In the genomic region with DNA sequence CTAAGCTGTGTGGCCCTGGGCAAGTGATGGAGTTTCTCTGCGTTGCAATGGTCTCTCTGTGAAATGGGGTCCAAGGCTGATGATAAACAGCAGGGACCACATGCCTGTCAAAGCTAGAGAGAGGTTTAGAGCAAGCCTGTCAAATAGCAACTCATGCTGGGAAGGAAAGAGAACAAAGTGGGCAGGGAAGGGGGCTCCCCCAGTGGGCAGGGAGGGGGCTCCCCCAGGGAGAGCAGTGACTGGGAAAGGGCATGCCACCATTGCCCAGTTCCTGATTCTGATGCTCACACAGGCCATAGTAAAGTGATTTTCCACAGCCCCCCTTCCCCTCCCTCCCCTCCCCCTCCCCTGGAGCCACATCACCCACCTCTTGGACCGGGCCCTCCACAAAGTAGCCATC, we compare ENCODE assay signal across 20 mouse cellular contexts. TPM values are rescaled to one million over a fixed set of nuclear protein-coding genes. Genes with fewer than 3 reads are reported as not detected.
DNase-seq lines count a peak whose midpoint lies in the region; ATAC-seq and TF ChIP-seq lines count a peak whose summit lies in the region.
"Had no signal": no experiment of that assay in that cellular context is flagged by ENCODE, and none has a peak within 500 bp of the region (broad histone marks: within the 10 kb centered on the region; RNA-seq: fewer than 3 reads in every experiment).

No protein-coding gene starts in this region.

- TF ChIP-seq POLR2A in kidney, adult 2 months (IDR thresholded peaks at IDR 0.05; ENCODE audit: low read depth, low read length): no peak
- no peak for TF ChIP-seq POLR2A in lung, adult 2 months (IDR thresholded peaks at IDR 0.05; ENCODE audit: borderline replicate concordance, extremely low read depth, low read depth, low read length)

- H3K9ac ChIP-seq in forebrain, embryonic 15.5 days (replicated peaks): no peak overlapping the region
- H3K9ac ChIP-seq in kidney, embryonic 16.5 days (replicated peaks; ENCODE audit: low read length): 0 out of 2 replicates have a peak overlapping the region, but pooled peaks have one; percentile 46
- no peak overlapping the region for H3K9ac ChIP-seq in lung, postnatal 0 days (replicated peaks; ENCODE audit: low read depth)
- H3K9ac ChIP-seq in stomach, embryonic 16.5 days (ENCODE audit: low read length): peak overlapping the region; percentile 43
- H3K9ac ChIP-seq: forebrain, embryonic 13.5 days; hindbrain, embryonic 14.5 days had no signal

- no peaks in the 10 kb centered on the region for H3K27me3 ChIP-seq in forebrain, embryonic 10.5 days (ENCODE audit: poor library complexity, severe bottlenecking)
- no peaks in the 10 kb centered on the region for H3K27me3 ChIP-seq in forebrain, embryonic 15.5 days
- no peaks in the 10 kb centered on the region for H3K27me3 ChIP-seq in kidney, embryonic 16.5 days (ENCODE audit: insufficient read depth, low read length)
- H3K27me3 ChIP-seq in kidney, adult 2 months (replicated peaks; ENCODE audit: control insufficient read depth, insufficient read depth, low read length): no peaks in the 10 kb centered on the region
- no peaks in the 10 kb centered on the region for H3K27me3 ChIP-seq in lung, postnatal 0 days (replicated peaks; ENCODE audit: insufficient read depth, low read length)
- no peaks in the 10 kb centered on the region for H3K27me3 ChIP-seq in stomach, embryonic 16.5 days (ENCODE audit: control insufficient read depth, insufficient read depth, low read length)
- H3K27me3 ChIP-seq: embryonic facial prominence, embryonic 13.5 days; forebrain, embryonic 13.5 days; heart, embryonic 13.5 days had no signal

- H3K9me3 ChIP-seq in forebrain, embryonic 10.5 days: peaks cover 9% of the 10 kb centered on the region; the same call in 1 of the 2 replicates
- 0 out of 2 replicates have a peak, but pooled peaks cover 3% of the 10 kb centered on the region for H3K9me3 ChIP-seq in forebrain, embryonic 15.5 days
- peaks cover 5% of the 10 kb centered on the region; the same call in 1 of the 2 replicates for H3K9me3 ChIP-seq in kidney, embryonic 16.5 days (ENCODE audit: low read length)
- H3K9me3 ChIP-seq in lung, postnatal 0 days (ENCODE audit: low read length): no peaks in the 10 kb centered on the region
- H3K9me3 ChIP-seq in stomach, embryonic 16.5 days (replicated peaks; ENCODE audit: control insufficient read depth, low read length): 0 out of 2 replicates have a peak, but pooled peaks cover 5% of the 10 kb centered on the region
- H3K9me3 ChIP-seq: heart, embryonic 13.5 days had no signal

- 0 out of 2 replicates have a peak overlapping the region, but pooled peaks have one; percentile 35 for H3K27ac ChIP-seq in forebrain, embryonic 10.5 days
- no peak overlapping the region for H3K27ac ChIP-seq in forebrain, embryonic 15.5 days (replicated peaks)
- no peak overlapping the region for H3K27ac ChIP-seq in kidney, embryonic 16.5 days (ENCODE audit: low read length)
- H3K27ac ChIP-seq in kidney, adult 2 months (ENCODE audit: insufficient read depth, low read depth, low read length): no peak overlapping the region
- no peak overlapping the region for H3K27ac ChIP-seq in lung, postnatal 0 days (ENCODE audit: low read length)
- H3K27ac ChIP-seq in stomach, embryonic 16.5 days (ENCODE audit: low read length): no peak overlapping the region
- H3K27ac ChIP-seq: forebrain, embryonic 13.5 days; gastrocnemius, adult 2 months; heart, embryonic 13.5 days; hindbrain, embryonic 14.5 days had no signal

- ATAC-seq in forebrain, embryonic 15.5 days (replicated peaks): no peak
- ATAC-seq in kidney, embryonic 16.5 days (ENCODE audit: low FRiP score, low TSS enrichment): no peak
- peak; percentile 1; the same call in 1 of the 2 replicates for ATAC-seq in lung, postnatal 0 days
- no peak for ATAC-seq in stomach, embryonic 16.5 days (ENCODE audit: insufficient read depth, low FRiP score)
- ATAC-seq: CD4-positive, CD25-positive, alpha-beta regulatory T cell, adult 4 months; forebrain, embryonic 13.5 days had no signal

- H3K4me2 ChIP-seq in forebrain, embryonic 15.5 days (replicated peaks): no peak overlapping the region
- no peak overlapping the region for H3K4me2 ChIP-seq in kidney, embryonic 16.5 days (replicated peaks; ENCODE audit: low read depth, low read length)
- no peak overlapping the region for H3K4me2 ChIP-seq in lung, postnatal 0 days (replicated peaks; ENCODE audit: low read depth, low read length)
- no peak overlapping the region for H3K4me2 ChIP-seq in stomach, embryonic 16.5 days (ENCODE audit: low read depth, low read length)
- H3K4me2 ChIP-seq: embryonic facial prominence, embryonic 13.5 days; forebrain, embryonic 13.5 days; heart, embryonic 13.5 days; hindbrain, embryonic 14.5 days had no signal

- no peak for TF ChIP-seq CTCF in kidney, adult 2 months (conservative IDR thresholded peaks at IDR 0.05; ENCODE audit: insufficient read depth, insufficient read length, low read depth, low read length)
- no peak for TF ChIP-seq CTCF in lung, postnatal 0 days (IDR thresholded peaks at IDR 0.05)
- TF ChIP-seq CTCF in lung, adult 2 months (IDR thresholded peaks at IDR 0.05; ENCODE audit: insufficient read depth, low read length): no peak

- no peak for TF ChIP-seq EP300 in lung, postnatal 0 days (IDR thresholded peaks at IDR 0.05)

- H3K36me3 ChIP-seq in forebrain, embryonic 10.5 days (replicated peaks): no peaks in the 10 kb centered on the region
- H3K36me3 ChIP-seq in forebrain, embryonic 15.5 days: no peaks in the 10 kb centered on the region
- H3K36me3 ChIP-seq in kidney, embryonic 16.5 days (ENCODE audit: insufficient read depth, low read length): no peaks in the 10 kb centered on the region
- H3K36me3 ChIP-seq in kidney, adult 2 months (ENCODE audit: control insufficient read depth, insufficient read depth, low read length): no peaks in the 10 kb centered on the region
- H3K36me3 ChIP-seq in lung, postnatal 0 days (ENCODE audit: insufficient read depth, low read length): no peaks in the 10 kb centered on the region
- 0 out of 2 replicates have a peak, but pooled peaks cover 2% of the 10 kb centered on the region for H3K36me3 ChIP-seq in stomach, embryonic 16.5 days (ENCODE audit: control insufficient read depth, insufficient read depth, low read length)
- H3K36me3 ChIP-seq: heart, embryonic 13.5 days had no signal

- no peak overlapping the region for H3K4me3 ChIP-seq in forebrain, embryonic 10.5 days
- H3K4me3 ChIP-seq in forebrain, embryonic 15.5 days: no peak overlapping the region
- H3K4me3 ChIP-seq in kidney, embryonic 16.5 days (ENCODE audit: low read length): no peak overlapping the region
- H3K4me3 ChIP-seq in kidney, adult 2 months (ENCODE audit: insufficient read depth, low read depth, low read length): no peak overlapping the region
- H3K4me3 ChIP-seq in lung, postnatal 0 days (ENCODE audit: low read depth, low read length): no peak overlapping the region
- no peak overlapping the region for H3K4me3 ChIP-seq in lung, adult 2 months (replicated peaks; ENCODE audit: extremely low read depth, low read depth, low read length)
- H3K4me3 ChIP-seq in stomach, embryonic 16.5 days (replicated peaks; ENCODE audit: low read length): no peak overlapping the region
- H3K4me3 ChIP-seq: embryonic facial prominence, embryonic 13.5 days; forebrain, embryonic 13.5 days; gastrocnemius, adult 2 months; heart, embryonic 13.5 days had no signal

- no peak for DNase-seq in forebrain, embryonic 10.5 days (ENCODE audit: extremely low spot score, low spot score)
- DNase-seq in kidney, adult 2 months: no peak
- no peak for DNase-seq in lung, postnatal 0 days (ENCODE audit: low spot score)
- DNase-seq in lung, adult 2 months: no peak
- DNase-seq in urinary bladder, postnatal 14 days (ENCODE audit: low spot score): no peak
- DNase-seq: B cell, adult 2 months; cerebellum, adult 11 months; cerebellum, adult 9-10 months; cerebellum, postnatal 25 days; gastrocnemius, adult 2 months; gastrocnemius, postnatal 25 days; heart, postnatal 4 days had no signal

- peaks cover 34% of the 10 kb centered on the region for H3K4me1 ChIP-seq in forebrain, embryonic 10.5 days
- H3K4me1 ChIP-seq in forebrain, embryonic 15.5 days: no peaks in the 10 kb centered on the region
- H3K4me1 ChIP-seq in kidney, embryonic 16.5 days (ENCODE audit: insufficient read depth, low read length): peaks cover 21% of the 10 kb centered on the region
- peaks cover 7% of the 10 kb centered on the region; the same call in 1 of the 2 replicates for H3K4me1 ChIP-seq in kidney, adult 2 months (ENCODE audit: control insufficient read depth, insufficient read depth, low read length)
- H3K4me1 ChIP-seq in lung, postnatal 0 days (ENCODE audit: insufficient read depth, low read depth, low read length): peaks cover 7% of the 10 kb centered on the region; the same call in 1 of the 2 replicates
- H3K4me1 ChIP-seq in lung, adult 2 months (ENCODE audit: control insufficient read depth, insufficient read depth, low read length): peaks cover 8% of the 10 kb centered on the region
- peaks cover 15% of the 10 kb centered on the region for H3K4me1 ChIP-seq in stomach, embryonic 16.5 days (ENCODE audit: control insufficient read depth, insufficient read depth, low read length)
- H3K4me1 ChIP-seq: forebrain, embryonic 13.5 days had no signal

- WGBS in forebrain, embryonic 10.5 days: 66% methylated on average over 2 of the region's 2 CpGs
- 74% methylated on average over 2 of the region's 2 CpGs for WGBS in forebrain, embryonic 15.5 days
- 84% methylated on average over 1 of the region's 2 CpGs for WGBS in kidney, embryonic 16.5 days
- 70% methylated on average over 2 of the region's 2 CpGs for WGBS in kidney, adult 2 months
- 60% methylated on average over 1 of the region's 2 CpGs for WGBS in lung, postnatal 0 days
- WGBS in lung, adult 2 months: 87% methylated on average over 2 of the region's 2 CpGs
- WGBS in stomach, embryonic 16.5 days: 69% methylated on average over 2 of the region's 2 CpGs

RNA-seq across cellular contexts. Expression of gene Ripor3, which starts 7.5 kb away (rescaled TPM):
- polyA plus RNA-seq in forebrain, embryonic 10.5 days (2016; fragmentation: Nextera tagmentation; extraction: Ambion mirVana): 0.59 and 0.93 TPM in 2 replicates
- 0.13 and 0.28 TPM in 2 replicates for polyA plus RNA-seq in forebrain, embryonic 15.5 days (2015; fragmentation: Nextera tagmentation; extraction: Ambion mirVana)
- polyA plus RNA-seq in kidney, embryonic 16.5 days (2015; fragmentation: Nextera tagmentation; extraction: Ambion mirVana): 1.9 and 2.6 TPM in 2 replicates
- 12.3 and 13.0 TPM in 2 replicates for polyA plus RNA-seq in kidney, adult 2 months (2012; rRNA removed)
- 1.00 and 1.1 TPM in 2 replicates for polyA plus RNA-seq in lung, postnatal 0 days (2015; fragmentation: Nextera tagmentation; extraction: Ambion mirVana)
- polyA plus RNA-seq in lung, adult 2 months (2012; rRNA removed): 2.3 and 5.3 TPM in 2 replicates
- polyA plus RNA-seq in stomach, embryonic 16.5 days (2015; fragmentation: Nextera tagmentation; extraction: Ambion mirVana): 3.5 and 3.6 TPM in 2 replicates

Comparison
In these comparisons a context has a peak if more than half of its experiments do, and no peak if none do; other contexts are left out.
1. H3K9ac ChIP-seq: peak in kidney, embryonic 16.5 days (single experiment) and stomach, embryonic 16.5 days (single experiment); none in forebrain, embryonic 15.5 days (single experiment) and lung, postnatal 0 days (single experiment).